Mouse (Mus musculus): ENCODE data around the gene Bpifb1. TPM values are rescaled to one million over a fixed set of nuclear protein-coding genes. Genes with fewer than 3 reads are reported as not detected.

The Bpifb1 gene
- total RNA-seq, 2 experiments from 2014 or later, result 0.21 TPM

Other genes starting within 250 kb of the Bpifb1 start
- gene Bpifa6, start 215.9 kb upstream of the Bpifb1 start, total RNA-seq (2021), result not detected
- gene Bpifa2, start 182.6 kb upstream of the Bpifb1 start, total RNA-seq (2021), result not detected
- not detected for gene Bpifa3, start 60.5 kb upstream of the Bpifb1 start, total RNA-seq (2021)
- gene Bpifa1, start 47.9 kb upstream of the Bpifb1 start, total RNA-seq (2021), result not detected
- gene Bpifa5, start 28.2 kb upstream of the Bpifb1 start, total RNA-seq (2021), result not detected
- gene Bpifb5, start 32.9 kb downstream of the Bpifb1 start, total RNA-seq (2021), result not detected
- not detected for gene Bpifb9a, start 67.0 kb downstream of the Bpifb1 start, total RNA-seq (2021)
- gene Bpifb9b, start 116.4 kb downstream of the Bpifb1 start, total RNA-seq (2021), result not detected
- gene Cdk5rap1, start 182.2 kb downstream of the Bpifb1 start, total RNA-seq (2021), result 10 to 100 TPM; 11.4 to 17.4 TPM
- gene Snta1, start 217.3 kb downstream of the Bpifb1 start, total RNA-seq (2021), result 10 to 100 TPM; 30.7 to 35.7 TPM
- 10 to 100 TPM; 54.6 to 57.5 TPM for gene Cbfa2t2, start 245.7 kb downstream of the Bpifb1 start, total RNA-seq (2021)